Mouse (Mus musculus) myocyte (in vitro differentiated cells): ENCODE data around the gene Tubb4a.

Source experiments
- CEBPB ChIP-seq: IDR thresholded peaks from 2 replicates; pipeline ENCODE4 v1.6.1; 2011; ENCODE audit warnings: mild to moderate bottlenecking, moderate library complexity; ENCODE audit not compliant: poor library complexity, insufficient read depth, severe bottlenecking
- E2F4 ChIP-seq: IDR thresholded peaks from one replicate; pipeline ENCODE4 v1.6.1; 2011; ENCODE audit warnings: mild to moderate bottlenecking, control low read depth, moderate library complexity; ENCODE audit not compliant: insufficient read depth
- MAX ChIP-seq: IDR thresholded peaks from one replicate; pipeline ENCODE4 v1.6.1; 2011; ENCODE audit warnings: low read depth, mild to moderate bottlenecking, control low read depth
- MYOG ChIP-seq, 3 experiments: IDR thresholded peaks; one replicate each; pipeline ENCODE4 v1.6.1; 2011; ENCODE audit warnings: control low read depth in 2 of 3, low read depth in 2 of 3, mild to moderate bottlenecking in 2 of 3; ENCODE audit not compliant: insufficient read length in 2 of 3, control insufficient read depth in 1 of 3, insufficient read depth in 1 of 3
- POLR2A ChIP-seq: IDR thresholded peaks from one replicate; pipeline ENCODE4 v1.6.1; 2011; ENCODE audit warnings: low read depth, mild to moderate bottlenecking, control low read depth, moderate library complexity; ENCODE audit not compliant: insufficient read length
- POLR2AphosphoS2 ChIP-seq: IDR thresholded peaks from one replicate; pipeline ENCODE4 v1.6.1; 2011; ENCODE audit warnings: low read depth, control low read depth; ENCODE audit not compliant: insufficient read length
- REST ChIP-seq: IDR thresholded peaks from one replicate; pipeline ENCODE4 v1.6.1; 2011; ENCODE audit warnings: mild to moderate bottlenecking, control low read depth, moderate library complexity; ENCODE audit not compliant: insufficient read depth, insufficient read length
- SRF ChIP-seq: IDR thresholded peaks from one replicate; pipeline ENCODE4 v1.6.1; 2011; ENCODE audit warnings: low read depth; ENCODE audit not compliant: control insufficient read depth, insufficient read length
- TCF12 ChIP-seq: IDR thresholded peaks from one replicate; pipeline ENCODE4 v1.6.1; 2011; ENCODE audit warnings: mild to moderate bottlenecking, control low read depth; ENCODE audit not compliant: poor library complexity, insufficient read depth, severe bottlenecking
- TCF3 ChIP-seq: IDR thresholded peaks from one replicate; pipeline ENCODE4 v1.6.1; 2011; ENCODE audit warnings: low read depth, control low read depth; ENCODE audit not compliant: insufficient read length
- USF1 ChIP-seq: IDR thresholded peaks from one replicate; pipeline ENCODE4 v1.6.1; 2011; ENCODE audit warnings: low read depth, mild to moderate bottlenecking, control low read depth, moderate library complexity

GRCm38 (mm10) chr17:57135635-57136034, 48.1 kb upstream of the Tubb4a start:
- no peak for TF ChIP-seq E2F4
- TF ChIP-seq REST = no peak
- TF ChIP-seq MYOG (IDR thresholded peaks at IDR 0.05; ENCODE audit: control insufficient read depth in 1 of 3, insufficient read depth in 1 of 3, insufficient read length in 2 of 3, low read depth in 2 of 3) = no peak
- TF ChIP-seq POLR2A = no peak
- no peak for TF ChIP-seq MAX
- TF ChIP-seq CEBPB = no peak
- TF ChIP-seq POLR2AphosphoS2 = no peak
- TF ChIP-seq TCF12 = no peak
- no peak for TF ChIP-seq SRF
- no peak for TF ChIP-seq USF1
- TF ChIP-seq TCF3 = no peak
